Mouse (Mus musculus): ENCODE measurements around the gene 1700047I17Rik2.
"Not testable (repeated sequence)": the region's sequence is repeated elsewhere in the genome, so short reads cannot be mapped to it uniquely, and the experiment has no call there.

1700047I17Rik2 gene

DNA sequence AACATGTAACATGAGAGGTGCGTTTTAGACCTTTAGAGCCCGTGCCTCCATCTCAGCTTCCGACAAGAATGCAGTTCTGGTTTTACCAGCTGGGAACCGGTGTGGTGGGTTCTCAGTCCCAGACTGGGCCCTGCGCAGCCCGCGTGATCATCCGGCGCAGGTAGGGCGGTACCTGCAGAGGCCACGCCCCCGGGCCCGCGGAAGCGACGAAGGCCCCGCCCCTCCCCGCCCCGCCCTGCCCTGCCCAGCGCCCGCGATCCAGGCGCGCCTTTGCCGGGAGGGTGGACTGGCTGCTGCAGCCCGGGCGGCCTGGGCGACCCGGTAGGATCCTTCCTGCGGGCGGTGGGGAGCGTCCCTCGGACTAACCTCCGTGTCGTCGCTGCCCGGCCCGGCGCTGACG lies at the start of gene 1700047I17Rik2:
TSS of gene 1700047I17Rik2 (plus strand) at position 287 of the 400 bp plus-strand sequence.
- not testable (repeated sequence) for DNase-seq (ENCODE audit: low spot score)

DNA sequence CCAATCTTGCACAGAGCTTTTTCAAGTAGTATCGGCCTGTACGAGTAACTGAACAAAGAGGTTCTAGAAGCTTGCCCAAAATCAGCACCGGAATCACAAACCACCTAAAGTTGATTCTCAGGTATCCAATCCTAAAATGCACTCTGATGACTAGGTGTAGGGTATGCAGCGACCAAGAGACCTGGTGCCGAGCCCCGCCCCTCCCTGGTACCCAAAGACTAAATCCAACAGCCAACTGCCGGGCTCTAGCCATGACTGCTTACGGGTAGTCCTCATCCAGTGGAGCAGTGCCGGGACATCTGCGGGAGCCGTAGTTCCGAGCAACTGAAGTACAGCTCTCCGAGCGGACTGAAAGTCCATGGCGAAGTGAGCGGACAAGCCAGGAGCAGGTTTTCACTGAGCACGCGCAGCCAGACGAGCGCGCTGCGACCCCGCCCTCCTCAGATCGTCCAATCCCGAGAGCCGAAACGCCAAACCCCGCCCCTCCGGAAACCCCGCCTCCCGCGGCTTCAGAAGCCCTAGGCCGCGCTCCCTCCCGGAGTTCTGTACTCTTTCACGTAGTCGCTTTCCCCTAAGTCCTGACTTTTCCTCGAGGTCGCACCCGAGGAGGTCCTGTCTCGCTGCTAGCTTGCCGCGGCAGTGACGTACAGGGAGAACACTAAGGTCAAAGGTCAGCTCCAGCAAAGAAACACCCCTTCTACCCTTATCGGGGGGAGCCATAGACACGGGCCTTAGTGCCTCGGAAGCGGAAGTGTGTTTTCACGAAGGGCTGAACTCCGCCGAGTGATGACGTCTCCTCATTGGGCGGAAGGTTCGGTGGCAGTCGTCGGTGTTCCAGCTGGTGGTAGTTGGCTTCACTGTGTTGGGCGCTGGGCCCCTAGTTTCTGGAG lies 44.6 kb upstream of the 1700047I17Rik2 start, which contains the start of gene Srp54b:
TSS of gene Srp54b (plus strand) at position 546 of the 890 bp plus-strand sequence.
- not testable (repeated sequence) for DNase-seq (ENCODE audit: low spot score)

DNA sequence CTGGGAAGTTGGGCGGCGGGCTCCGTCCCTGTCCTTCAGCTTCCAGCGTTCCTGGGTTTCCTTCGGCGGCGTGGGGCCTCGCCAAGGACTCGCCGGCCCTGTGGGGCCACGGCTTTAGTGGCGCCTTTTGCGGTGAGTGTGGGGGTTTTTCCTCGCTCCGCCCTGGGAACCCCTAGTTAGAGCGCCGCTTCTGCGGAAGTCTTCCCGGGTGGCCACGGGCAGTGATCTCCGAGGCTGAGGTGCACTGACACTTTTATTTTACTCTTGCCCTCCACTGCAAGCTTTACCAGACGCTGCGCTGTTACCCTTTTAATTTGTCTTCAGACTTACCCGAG lies 44.0 kb upstream of the 1700047I17Rik2 start:
- DNase-seq (ENCODE audit: low spot score), result not testable (repeated sequence)

DNA sequence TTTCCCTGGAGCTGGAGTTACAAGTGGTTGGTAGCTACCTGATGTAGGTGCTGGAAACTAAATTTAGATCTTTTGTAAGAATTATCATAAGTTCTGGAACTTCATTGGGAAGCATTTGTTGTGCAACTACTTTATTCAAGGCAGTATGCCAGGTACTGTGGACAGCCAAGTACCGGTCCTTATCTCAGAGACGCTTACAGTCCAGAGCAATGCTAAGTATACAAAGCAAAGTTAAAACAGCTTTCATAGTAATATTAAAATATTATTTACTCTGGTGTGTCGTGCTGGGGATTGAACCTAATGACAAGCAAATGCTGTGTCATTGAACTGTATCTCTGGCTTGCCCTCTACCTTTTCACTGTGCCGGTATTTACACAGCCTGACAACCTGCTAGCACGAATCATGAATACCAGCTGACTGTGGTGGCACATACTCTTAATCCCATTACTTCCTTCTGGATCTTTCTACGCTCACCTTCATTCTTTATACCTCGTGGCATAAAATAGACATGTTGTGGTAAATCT lies 32.3 kb upstream of the 1700047I17Rik2 start:
- not testable (repeated sequence) for DNase-seq (ENCODE audit: low spot score)

DNA sequence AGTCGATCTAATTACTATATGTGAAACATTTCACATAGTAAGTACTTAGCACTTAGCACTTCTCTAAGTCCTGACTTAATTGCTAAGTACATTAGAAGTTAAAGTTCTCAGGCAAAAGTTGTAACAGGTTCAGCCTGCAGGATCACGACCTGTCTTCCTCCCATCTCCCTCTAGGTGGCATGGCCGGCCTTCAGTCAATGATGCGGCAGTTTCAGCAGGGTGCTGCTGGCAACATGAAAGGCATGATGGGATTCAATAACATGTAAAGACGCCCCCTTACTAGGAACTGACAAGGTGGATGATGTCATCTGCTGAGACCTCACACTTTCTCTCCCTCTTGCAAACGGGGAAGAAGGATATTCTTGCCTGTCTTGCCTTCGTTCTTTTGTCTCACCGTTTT lies 11.7 kb upstream of the 1700047I17Rik2 start:
- DNase-seq (ENCODE audit: low spot score), result not testable (repeated sequence)

DNA sequence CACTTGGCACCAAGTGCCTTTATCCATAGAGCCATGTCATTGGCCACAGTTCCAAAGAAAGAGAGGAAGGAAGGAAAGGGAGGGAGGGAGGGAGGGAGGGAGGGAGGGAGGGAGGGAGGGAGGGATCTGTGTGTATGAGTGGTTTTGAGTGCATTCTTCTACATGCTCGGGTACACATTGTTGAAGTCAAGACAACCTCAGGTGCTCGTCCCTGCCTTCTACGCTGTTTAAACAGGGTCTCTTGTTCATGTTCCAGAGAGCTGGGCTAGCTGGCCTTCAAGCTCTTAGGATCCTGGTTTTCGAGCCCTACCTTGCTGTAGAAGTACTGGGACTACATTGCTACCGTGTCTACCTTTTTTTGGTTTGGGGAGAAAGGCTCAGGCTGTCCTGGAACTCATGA lies 10.3 kb upstream of the 1700047I17Rik2 start:
- not testable (repeated sequence) for DNase-seq (ENCODE audit: low spot score)

DNA sequence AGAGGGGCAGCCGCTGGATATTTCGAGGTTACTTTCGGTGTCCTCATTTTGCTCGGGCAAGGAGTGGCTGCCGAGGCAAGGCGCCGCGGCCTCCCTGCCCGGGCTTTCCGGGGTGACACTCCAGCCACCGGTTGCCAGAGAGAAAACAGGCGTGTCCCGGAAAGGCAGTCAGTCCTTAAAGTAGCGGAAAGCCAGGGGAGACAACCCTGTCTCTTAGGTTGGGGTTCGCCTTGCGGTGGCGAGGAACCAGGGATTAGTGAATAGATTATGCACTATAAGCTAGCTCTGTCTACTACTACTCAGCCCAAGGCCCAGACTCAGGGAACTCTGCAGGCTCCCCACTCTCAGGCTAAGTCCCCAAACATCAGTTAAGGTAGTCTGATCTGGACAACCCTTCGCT lies 407 bp downstream of the 1700047I17Rik2 start:
- DNase-seq (ENCODE audit: low spot score), result not testable (repeated sequence)

DNA sequence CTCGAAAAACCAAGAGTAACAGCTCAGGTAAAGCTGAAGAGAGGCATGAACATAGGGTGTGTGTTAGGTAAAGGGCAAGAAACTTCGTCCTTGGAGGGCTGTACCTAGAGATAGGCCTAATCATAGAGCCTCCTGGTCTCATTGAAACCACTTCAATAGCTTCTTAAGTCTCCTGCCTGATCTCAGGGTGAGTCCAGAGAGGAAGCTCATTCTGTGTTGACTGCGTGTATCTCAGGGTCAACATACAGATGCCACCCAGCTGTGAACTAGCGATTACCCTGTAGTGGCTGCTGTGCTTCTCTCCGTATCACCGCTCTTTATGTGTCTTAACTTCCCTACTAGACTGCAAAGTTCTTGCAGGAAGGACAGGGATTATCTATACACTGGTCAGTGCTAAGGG lies 13.6 kb downstream of the 1700047I17Rik2 start:
- not testable (repeated sequence) for DNase-seq (ENCODE audit: low spot score)

DNA sequence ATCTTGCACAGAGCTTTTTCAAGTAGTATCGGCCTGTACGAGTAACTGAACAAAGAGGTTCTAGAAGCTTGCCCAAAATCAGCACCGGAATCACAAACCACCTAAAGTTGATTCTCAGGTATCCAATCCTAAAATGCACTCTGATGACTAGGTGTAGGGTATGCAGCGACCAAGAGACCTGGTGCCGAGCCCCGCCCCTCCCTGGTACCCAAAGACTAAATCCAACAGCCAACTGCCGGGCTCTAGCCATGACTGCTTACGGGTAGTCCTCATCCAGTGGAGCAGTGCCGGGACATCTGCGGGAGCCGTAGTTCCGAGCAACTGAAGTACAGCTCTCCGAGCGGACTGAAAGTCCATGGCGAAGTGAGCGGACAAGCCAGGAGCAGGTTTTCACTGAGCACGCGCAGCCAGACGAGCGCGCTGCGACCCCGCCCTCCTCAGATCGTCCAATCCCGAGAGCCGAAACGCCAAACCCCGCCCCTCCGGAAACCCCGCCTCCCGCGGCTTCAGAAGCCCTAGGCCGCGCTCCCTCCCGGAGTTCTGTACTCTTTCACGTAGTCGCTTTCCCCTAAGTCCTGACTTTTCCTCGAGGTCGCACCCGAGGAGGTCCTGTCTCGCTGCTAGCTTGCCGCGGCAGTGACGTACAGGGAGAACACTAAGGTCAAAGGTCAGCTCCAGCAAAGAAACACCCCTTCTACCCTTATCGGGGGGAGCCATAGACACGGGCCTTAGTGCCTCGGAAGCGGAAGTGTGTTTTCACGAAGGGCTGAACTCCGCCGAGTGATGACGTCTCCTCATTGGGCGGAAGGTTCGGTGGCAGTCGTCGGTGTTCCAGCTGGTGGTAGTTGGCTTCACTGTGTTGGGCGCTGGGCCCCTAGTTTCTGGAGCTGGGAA lies 30.5 kb downstream of the 1700047I17Rik2 start, which contains the start of gene Srp54c:
TSS of gene Srp54c (plus strand) at position 543 of the 894 bp plus-strand sequence.
- not testable (repeated sequence) for DNase-seq (ENCODE audit: low spot score)

DNA sequence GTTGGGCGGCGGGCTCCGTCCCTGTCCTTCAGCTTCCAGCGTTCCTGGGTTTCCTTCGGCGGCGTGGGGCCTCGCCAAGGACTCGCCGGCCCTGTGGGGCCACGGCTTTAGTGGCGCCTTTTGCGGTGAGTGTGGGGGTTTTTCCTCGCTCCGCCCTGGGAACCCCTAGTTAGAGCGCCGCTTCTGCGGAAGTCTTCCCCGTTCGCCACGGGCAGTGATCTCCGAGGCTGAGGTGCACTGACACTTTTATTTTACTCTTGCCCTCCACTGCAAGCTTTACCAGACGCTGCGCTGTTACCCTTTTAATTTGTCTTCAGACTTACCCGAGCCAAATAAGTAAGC lies 31.1 kb downstream of the 1700047I17Rik2 start:
- DNase-seq (ENCODE audit: low spot score), result peak; percentile 22

DNA sequence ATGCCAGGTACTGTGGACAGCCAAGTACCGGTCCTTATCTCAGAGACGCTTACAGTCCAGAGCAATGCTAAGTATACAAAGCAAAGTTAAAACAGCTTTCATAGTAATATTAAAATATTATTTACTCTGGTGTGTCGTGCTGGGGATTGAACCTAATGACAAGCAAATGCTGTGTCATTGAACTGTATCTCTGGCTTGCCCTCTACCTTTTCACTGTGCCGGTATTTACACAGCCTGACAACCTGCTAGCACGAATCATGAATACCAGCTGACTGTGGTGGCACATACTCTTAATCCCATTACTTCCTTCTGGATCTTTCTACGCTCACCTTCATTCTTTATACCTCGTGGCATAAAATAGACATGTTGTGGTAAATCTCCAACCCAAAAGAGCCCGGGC lies 42.9 kb downstream of the 1700047I17Rik2 start:
- not testable (repeated sequence) for DNase-seq (ENCODE audit: low spot score)

DNA sequence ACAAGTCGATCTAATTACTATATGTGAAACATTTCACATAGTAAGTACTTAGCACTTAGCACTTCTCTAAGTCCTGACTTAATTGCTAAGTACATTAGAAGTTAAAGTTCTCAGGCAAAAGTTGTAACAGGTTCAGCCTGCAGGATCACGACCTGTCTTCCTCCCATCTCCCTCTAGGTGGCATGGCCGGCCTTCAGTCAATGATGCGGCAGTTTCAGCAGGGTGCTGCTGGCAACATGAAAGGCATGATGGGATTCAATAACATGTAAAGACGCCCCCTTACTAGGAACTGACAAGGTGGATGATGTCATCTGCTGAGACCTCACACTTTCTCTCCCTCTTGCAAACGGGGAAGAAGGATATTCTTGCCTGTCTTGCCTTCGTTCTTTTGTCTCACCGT lies 62.6 kb downstream of the 1700047I17Rik2 start:
- DNase-seq (ENCODE audit: low spot score), result not testable (repeated sequence)

DNA sequence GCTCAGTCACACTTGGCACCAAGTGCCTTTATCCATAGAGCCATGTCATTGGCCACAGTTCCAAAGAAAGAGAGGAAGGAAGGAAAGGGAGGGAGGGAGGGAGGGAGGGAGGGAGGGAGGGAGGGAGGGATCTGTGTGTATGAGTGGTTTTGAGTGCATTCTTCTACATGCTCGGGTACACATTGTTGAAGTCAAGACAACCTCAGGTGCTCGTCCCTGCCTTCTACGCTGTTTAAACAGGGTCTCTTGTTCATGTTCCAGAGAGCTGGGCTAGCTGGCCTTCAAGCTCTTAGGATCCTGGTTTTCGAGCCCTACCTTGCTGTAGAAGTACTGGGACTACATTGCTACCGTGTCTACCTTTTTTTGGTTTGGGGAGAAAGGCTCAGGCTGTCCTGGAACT lies 64.0 kb downstream of the 1700047I17Rik2 start:
- not testable (repeated sequence) for DNase-seq (ENCODE audit: low spot score)

Data from spleen, adult 12 weeks (tissue).